Mouse (Mus musculus): Measurements from ENCODE around the gene Ly6g6e.

The Ly6g6e gene

GRCm38 (mm10) chr17:35070556-35071229, 6.0 kb upstream of the Ly6g6e start:
- peak; percentile 72 for DNase-seq (ENCODE audit: extremely low read depth, low read depth, low spot score)

GRCm38 (mm10) chr17:35071454-35071853, 5.2 kb upstream of the Ly6g6e start:
- no peak for DNase-seq (ENCODE audit: extremely low read depth, low read depth, low spot score)

- no peak for DNase-seq (ENCODE audit: extremely low read depth, low read depth, low spot score)
Observed at GRCm38 (mm10) chr17:35074097-35074496, 2.6 kb upstream of the Ly6g6e start.

- no peak for DNase-seq (ENCODE audit: extremely low read depth, low read depth, low spot score)
Observed at GRCm38 (mm10) chr17:35077285-35077684, 583 bp downstream of the Ly6g6e start.

- DNase-seq (ENCODE audit: extremely low read depth, low read depth, low spot score), result no peak
Observed at GRCm38 (mm10) chr17:35077786-35078233, 1.1 kb downstream of the Ly6g6e start, which contains the start of gene Ly6g6d. Gene Ly6g6d (minus strand): TSS chr17:35078065.

GRCm38 (mm10) chr17:35079778-35080177, 3.1 kb downstream of the Ly6g6e start:
- DNase-seq (ENCODE audit: extremely low read depth, low read depth, low spot score), result no peak

- no peak for DNase-seq (ENCODE audit: extremely low read depth, low read depth, low spot score)
Observed at GRCm38 (mm10) chr17:35080248-35080647, 3.5 kb downstream of the Ly6g6e start.

- no peak for DNase-seq (ENCODE audit: extremely low read depth, low read depth, low spot score)
Observed at GRCm38 (mm10) chr17:35080710-35081109, 4.0 kb downstream of the Ly6g6e start.

- DNase-seq (ENCODE audit: extremely low read depth, low read depth, low spot score), result no peak
Observed at GRCm38 (mm10) chr17:35082841-35083576, 6.3 kb downstream of the Ly6g6e start.

- no peak for DNase-seq (ENCODE audit: extremely low read depth, low read depth, low spot score)
Observed at GRCm38 (mm10) chr17:35083929-35084497, 7.3 kb downstream of the Ly6g6e start.

GRCm38 (mm10) chr17:35085208-35085865, 8.6 kb downstream of the Ly6g6e start, which contains the start of gene Ly6g6f:
Gene Ly6g6f (minus strand): TSS chr17:35085610.
- no peak for DNase-seq (ENCODE audit: extremely low read depth, low read depth, low spot score)

GRCm38 (mm10) chr17:35088151-35088550, 11.4 kb downstream of the Ly6g6e start:
- no peak for DNase-seq (ENCODE audit: extremely low read depth, low read depth, low spot score)

- no peak for DNase-seq (ENCODE audit: extremely low read depth, low read depth, low spot score)
Observed at GRCm38 (mm10) chr17:35088825-35089644, 12.3 kb downstream of the Ly6g6e start, which contains the start of gene Abhd16a. Gene Abhd16a (plus strand): TSS chr17:35089263.

GRCm38 (mm10) chr17:35090166-35090932, 13.6 kb downstream of the Ly6g6e start:
- no peak for DNase-seq (ENCODE audit: extremely low read depth, low read depth, low spot score)

- no peak for DNase-seq (ENCODE audit: extremely low read depth, low read depth, low spot score)
Observed at GRCm38 (mm10) chr17:35092403-35093198, 15.9 kb downstream of the Ly6g6e start.

- no peak for DNase-seq (ENCODE audit: extremely low read depth, low read depth, low spot score)
Observed at GRCm38 (mm10) chr17:35094475-35095365, 18.0 kb downstream of the Ly6g6e start.

GRCm38 (mm10) chr17:35096597-35096996, 19.9 kb downstream of the Ly6g6e start:
- DNase-seq (ENCODE audit: extremely low read depth, low read depth, low spot score), result no peak

GRCm38 (mm10) chr17:35097164-35097655, 20.5 kb downstream of the Ly6g6e start:
- no peak for DNase-seq (ENCODE audit: extremely low read depth, low read depth, low spot score)

Data from fat pad, adult 2 months (tissue).